Mouse (Mus musculus) intestine, embryonic 16.5 days (tissue): ENCODE data around the gene Dpf1. TPM values are rescaled to one million over a fixed set of nuclear protein-coding genes. Genes with fewer than 3 reads are reported as not detected.

Experiments
- ATAC-seq: fragments of 200-750 bp; cut with Nextera tagmentation; 2 replicates; pipeline ENCODE4 v1.8.0; 2017; ENCODE audit warnings: moderate TSS enrichment, moderate library complexity
- H3K27ac ChIP-seq: fragments of 300-500 bp; sonication (generic); 2 replicates; pipeline ENCODE4 v1.5.1; 2014; ENCODE audit warnings: mild to moderate bottlenecking, low read length
- H3K27me3 ChIP-seq: fragments of 300-500 bp; sonication (generic); replicated peaks from 2 replicates; pipeline ENCODE4 v1.6.1; 2014; ENCODE audit warnings: low read length, control low read depth, mixed read lengths; ENCODE audit not compliant: control insufficient read depth, insufficient read depth
- H3K36me3 ChIP-seq: fragments of 300-500 bp; sonication (generic); 2 replicates; pipeline ENCODE4 v1.6.1; 2014; ENCODE audit warnings: low read length, control low read depth; ENCODE audit not compliant: control insufficient read depth, insufficient read depth
- H3K4me1 ChIP-seq: fragments of 300-500 bp; sonication (generic); 2 replicates; pipeline ENCODE4 v1.6.1; 2014; ENCODE audit warnings: low read length, control low read depth, mixed read lengths; ENCODE audit not compliant: control insufficient read depth, insufficient read depth
- H3K4me2 ChIP-seq: fragments of 300-500 bp; sonication (generic); 2 replicates; pipeline ENCODE4 v1.6.1; 2014; ENCODE audit warnings: low read depth, low read length, control low read depth
- H3K4me3 ChIP-seq: fragments of 300-500 bp; sonication (generic); 2 replicates; pipeline ENCODE4 v1.5.1; 2014; ENCODE audit warnings: mild to moderate bottlenecking, low read length
- H3K9ac ChIP-seq: fragments of 300-500 bp; sonication (generic); 2 replicates; pipeline ENCODE4 v1.6.1; 2014; ENCODE audit warnings: low read depth, low read length
- H3K9me3 ChIP-seq: fragments of 300-500 bp; sonication (generic); 2 replicates; pipeline ENCODE4 v1.6.1; 2016; ENCODE audit warnings: low read length, control low read depth; ENCODE audit not compliant: control insufficient read depth
- WGBS: fragments of 180-500 bp; shearing (Covaris S2); extraction: QIAGEN DNeasy Blood & Tissue Kit; methylation state at CpG from one replicate; pipeline ENCODE4 v1.1.7; 2014; 5-methylcytosine and 5-hydroxymethylcytosine counted together
- polyA plus RNA-seq: library from polyadenylated mRNA; unstranded; fragments of >200 nt; fragmentation: Nextera tagmentation; extraction: Ambion mirVana; gene quantifications from 2 replicates; pipeline ENCODE4 v1.2.1, GENCODE M21; 2015

Dpf1 gene
- polyA plus RNA-seq, 1 experiment from 2014 or later: 6.8 TPM

GRCm38 (mm10) chr7:29284523-29284922 is 19.2 kb upstream of the Dpf1 start:
- ATAC-seq: no peak
- Histone ChIP-seq H3K27ac (no peak overlapping the region), H3K9me3 (no peaks in the 10 kb centered on the region), H3K27me3 (no peaks in the 10 kb centered on the region), H3K4me3 (no peak overlapping the region), H3K36me3 (no peaks in the 10 kb centered on the region), H3K4me1 (peaks cover 20% of the 10 kb centered on the region), H3K9ac (no peak overlapping the region), H3K4me2 (no peak overlapping the region)
- WGBS: 84% methylated on average over 6 of the region's 6 CpGs

- Histone ChIP-seq H3K36me3 (no peaks in the 10 kb centered on the region), H3K4me1 (peaks cover 22% of the 10 kb centered on the region), H3K4me2 (no peak overlapping the region), H3K27me3 (no peaks in the 10 kb centered on the region), H3K27ac (no peak overlapping the region), H3K4me3 (no peak overlapping the region), H3K9ac (no peak overlapping the region), H3K9me3 (no peaks in the 10 kb centered on the region)
- peak; percentile 14; the same call in 1 of the 2 replicates for ATAC-seq
- 85% methylated on average over 7 of the region's 7 CpGs for WGBS
Measured at GRCm38 (mm10) chr7:29287481-29287880, 16.3 kb upstream of the Dpf1 start.

- Histone ChIP-seq H3K4me3 (no peak overlapping the region), H3K36me3 (no peaks in the 10 kb centered on the region), H3K27ac (no peak overlapping the region), H3K4me2 (no peak overlapping the region), H3K27me3 (no peaks in the 10 kb centered on the region), H3K4me1 (peaks cover 25% of the 10 kb centered on the region), H3K9ac (no peak overlapping the region), H3K9me3 (no peaks in the 10 kb centered on the region)
- 70% methylated on average over 2 of the region's 2 CpGs for WGBS
- ATAC-seq: peak; percentile 25
Measured at GRCm38 (mm10) chr7:29288079-29288478, 15.7 kb upstream of the Dpf1 start.

DNA sequence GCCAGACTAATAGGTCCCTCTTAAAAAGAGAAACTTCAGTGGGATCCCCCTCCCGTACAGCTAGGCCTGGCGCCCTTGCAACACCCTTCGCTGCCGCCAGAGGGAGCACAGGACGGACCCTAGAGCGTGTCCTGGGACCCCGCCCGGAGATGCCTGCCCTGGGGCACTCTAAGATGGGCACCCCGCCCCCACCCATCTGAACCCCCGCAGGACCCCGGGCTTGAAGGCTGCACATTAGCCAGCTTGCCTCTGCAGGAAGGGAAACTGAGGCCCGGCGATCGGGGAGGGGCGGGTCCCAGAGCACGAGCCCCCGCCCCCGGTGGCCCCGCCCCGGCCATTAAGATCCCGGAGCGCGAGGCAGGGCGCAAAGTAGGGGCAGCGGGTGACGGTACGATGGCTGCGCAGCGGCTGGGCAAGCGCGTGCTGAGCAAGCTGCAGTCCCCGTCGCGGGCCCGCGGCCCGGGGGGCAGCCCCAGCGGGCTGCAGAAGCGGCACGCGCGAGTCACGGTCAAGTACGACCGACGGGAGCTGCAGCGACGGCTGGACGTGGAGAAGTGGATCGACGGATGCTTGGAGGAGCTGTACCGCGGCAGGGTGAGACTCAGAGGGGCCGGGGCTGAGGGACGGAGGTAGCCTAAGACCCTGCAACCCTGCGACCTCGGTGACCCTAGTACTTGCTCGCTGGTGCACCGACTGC is 14.7 kb upstream of the Dpf1 start, which contains the start of gene Ppp1r14a:
TSS of gene Ppp1r14a (plus strand) at position 367 of the 697 bp plus-strand sequence.
- ATAC-seq: peak; percentile 39
- peaks cover 32% of the 10 kb centered on the region for H3K4me1 ChIP-seq
- H3K4me3 ChIP-seq: peak within 1 kb of the TSS; percentile 65
- 2% methylated on average over 59 of the region's 59 CpGs for WGBS
- H3K9ac ChIP-seq: peak within 1 kb of the TSS; percentile 81
- H3K27me3 ChIP-seq: no peaks in the 10 kb centered on the region
- H3K36me3 ChIP-seq: no peaks in the 10 kb centered on the region
- peak within 1 kb of the TSS; percentile 80 for H3K4me2 ChIP-seq
- peak within 1 kb of the TSS; percentile 75 for H3K27ac ChIP-seq
- H3K9me3 ChIP-seq: no peaks in the 10 kb centered on the region

- peak overlapping the region; percentile 81 for H3K9ac ChIP-seq
- H3K27ac ChIP-seq: peak overlapping the region; percentile 75
- ATAC-seq: no peak
- no peaks in the 10 kb centered on the region for H3K36me3 ChIP-seq
- peak overlapping the region; percentile 65 for H3K4me3 ChIP-seq
- no peaks in the 10 kb centered on the region for H3K27me3 ChIP-seq
- peak overlapping the region; percentile 80 for H3K4me2 ChIP-seq
- H3K4me1 ChIP-seq: peaks cover 32% of the 10 kb centered on the region
- 60% methylated on average over 6 of the region's 6 CpGs for WGBS
- H3K9me3 ChIP-seq: no peaks in the 10 kb centered on the region
Measured at GRCm38 (mm10) chr7:29289856-29290255, 13.9 kb upstream of the Dpf1 start.

DNA sequence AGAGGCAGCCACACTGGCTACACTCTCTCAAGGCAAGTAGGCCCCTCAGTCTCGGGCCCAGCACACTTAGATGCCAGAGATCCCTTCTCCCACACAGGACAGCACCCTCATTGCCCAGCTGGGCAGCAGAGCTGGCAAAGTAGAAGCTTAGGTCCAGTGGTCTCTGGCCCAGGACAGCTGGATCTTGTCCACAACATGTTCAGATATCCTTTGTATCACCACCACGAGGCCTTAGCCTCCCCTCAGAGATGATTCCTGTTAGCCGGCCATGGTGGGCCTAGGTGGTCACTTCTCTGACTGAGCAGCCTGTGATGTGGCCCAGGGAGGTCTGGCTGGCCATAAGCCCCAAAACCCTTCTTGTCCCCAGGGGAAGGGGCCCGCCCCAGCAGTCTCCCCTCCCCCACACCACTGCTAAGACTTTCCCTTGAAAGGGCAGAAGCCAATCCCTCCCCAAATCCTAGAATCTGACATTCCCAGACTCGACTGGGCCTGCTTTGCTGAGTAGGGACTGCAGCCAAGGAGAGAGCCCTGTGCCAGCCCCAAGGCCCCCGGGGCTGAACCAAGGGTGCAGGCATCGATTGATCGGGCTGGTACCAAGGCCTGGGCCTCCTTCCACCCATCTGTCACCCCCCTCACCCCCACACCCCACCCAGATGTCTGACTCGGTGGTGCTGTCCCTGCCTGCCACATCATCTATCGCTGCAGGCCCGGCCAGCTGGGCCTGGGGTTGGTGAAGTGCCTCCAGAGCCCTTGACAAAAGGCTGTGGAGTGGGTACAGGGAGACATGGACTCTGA is 12.9 kb upstream of the Dpf1 start:
- peak overlapping the region; percentile 80 for H3K4me2 ChIP-seq
- H3K9me3 ChIP-seq: no peaks in the 10 kb centered on the region
- H3K4me1 ChIP-seq: peaks cover 32% of the 10 kb centered on the region
- H3K36me3 ChIP-seq: no peaks in the 10 kb centered on the region
- peak overlapping the region; percentile 45; the same call in 1 of the 2 replicates for H3K9ac ChIP-seq
- no peak for ATAC-seq
- no peaks in the 10 kb centered on the region for H3K27me3 ChIP-seq
- 39% methylated on average over 11 of the region's 11 CpGs for WGBS
- H3K27ac ChIP-seq: peak overlapping the region; percentile 75
- H3K4me3 ChIP-seq: peak overlapping the region; percentile 65

DNA sequence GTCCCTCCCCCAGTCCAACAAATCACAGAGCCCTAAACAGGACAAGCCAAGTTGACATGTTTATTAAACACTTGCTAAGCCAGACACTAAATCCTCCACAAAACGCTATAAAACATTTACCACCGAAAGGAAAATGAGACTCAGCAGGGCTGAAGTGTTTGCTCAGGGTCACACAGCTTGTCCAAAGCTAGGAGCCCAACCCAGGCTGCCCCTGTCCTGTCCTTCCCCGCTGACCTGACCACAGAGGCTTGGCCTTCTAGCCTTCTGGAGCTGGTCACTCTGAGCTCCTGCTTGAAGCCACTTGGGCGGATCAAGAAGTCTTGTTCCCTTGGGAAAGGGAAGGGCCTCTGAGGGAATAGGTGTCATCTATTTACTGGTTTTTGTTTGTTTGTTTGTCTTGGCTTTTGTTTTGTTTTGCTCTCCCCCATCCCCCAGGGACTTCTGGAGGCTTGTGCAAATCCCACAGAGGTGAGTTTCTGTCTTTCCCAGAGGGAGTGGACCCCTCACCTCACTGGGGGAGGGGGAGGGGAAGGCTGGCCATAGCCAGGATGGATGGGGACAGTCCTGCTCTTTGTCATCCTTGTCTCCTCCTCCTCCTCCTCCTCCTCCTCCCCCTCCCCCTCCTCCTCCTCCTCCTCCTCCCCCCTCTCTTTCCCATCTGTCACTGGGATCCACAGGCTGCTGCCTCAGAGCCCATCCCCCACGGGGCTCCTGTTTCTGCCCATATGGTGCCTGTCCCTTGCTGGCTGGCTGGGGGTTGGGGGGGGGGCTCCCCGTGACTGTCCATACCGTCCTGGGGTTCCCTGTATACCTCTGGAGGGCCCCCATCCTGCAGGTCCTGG is 11.9 kb upstream of the Dpf1 start:
- peak overlapping the region; percentile 80 for H3K4me2 ChIP-seq
- H3K4me3 ChIP-seq: peak overlapping the region; percentile 65
- ATAC-seq: no peak
- no peaks in the 10 kb centered on the region for H3K27me3 ChIP-seq
- H3K9me3 ChIP-seq: no peaks in the 10 kb centered on the region
- H3K36me3 ChIP-seq: no peaks in the 10 kb centered on the region
- WGBS: 24% methylated on average over 7 of the region's 7 CpGs
- H3K4me1 ChIP-seq: peaks cover 32% of the 10 kb centered on the region
- peak overlapping the region; percentile 75 for H3K27ac ChIP-seq
- H3K9ac ChIP-seq: peak overlapping the region; percentile 49

DNA sequence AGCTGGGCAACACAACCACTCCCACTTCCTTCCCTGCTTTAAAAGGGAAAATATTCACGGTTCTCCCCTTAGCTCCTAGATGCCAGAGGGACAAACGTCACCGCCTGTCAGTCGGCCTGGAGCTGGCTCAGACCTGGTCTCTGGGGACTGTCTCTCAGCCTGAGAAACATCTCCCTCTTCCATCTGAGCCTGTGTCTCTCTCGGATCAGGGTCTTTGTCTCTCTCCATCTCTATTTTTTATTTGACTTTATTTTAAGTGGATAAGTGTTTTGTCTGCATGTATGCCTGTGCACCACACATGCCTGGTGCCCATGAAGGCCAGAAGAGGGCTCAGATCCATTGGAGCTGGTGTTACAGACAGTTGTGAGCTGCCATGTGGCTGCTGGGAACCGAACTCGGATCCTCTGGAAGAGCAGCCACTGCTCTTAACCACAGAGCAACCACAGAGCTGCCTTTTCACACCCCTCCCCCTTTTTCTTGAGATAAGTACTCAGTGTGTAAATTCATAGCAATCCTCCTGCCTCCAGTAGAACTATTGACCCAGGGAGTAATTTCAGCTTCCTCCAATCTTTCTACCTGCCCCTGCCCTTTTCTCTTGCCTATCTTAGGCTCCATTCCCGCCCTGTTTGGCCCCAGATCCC is 11.2 kb upstream of the Dpf1 start:
- H3K4me3 ChIP-seq: peak overlapping the region; percentile 16; the same call in 1 of the 2 replicates
- peak overlapping the region; percentile 80 for H3K4me2 ChIP-seq
- H3K9ac ChIP-seq: peak overlapping the region; percentile 50
- peaks cover 32% of the 10 kb centered on the region for H3K4me1 ChIP-seq
- no peak for ATAC-seq
- H3K9me3 ChIP-seq: no peaks in the 10 kb centered on the region
- no peaks in the 10 kb centered on the region for H3K27me3 ChIP-seq
- WGBS: 25% methylated on average over 8 of the region's 8 CpGs
- peak overlapping the region; percentile 69 for H3K27ac ChIP-seq
- no peaks in the 10 kb centered on the region for H3K36me3 ChIP-seq
